Mouse (Mus musculus): Measurements from ENCODE around the gene Mapre3.
A peak's percentile ranks its signal among the peaks of the same experiment; 100 is the strongest.

Mapre3 gene

DNA sequence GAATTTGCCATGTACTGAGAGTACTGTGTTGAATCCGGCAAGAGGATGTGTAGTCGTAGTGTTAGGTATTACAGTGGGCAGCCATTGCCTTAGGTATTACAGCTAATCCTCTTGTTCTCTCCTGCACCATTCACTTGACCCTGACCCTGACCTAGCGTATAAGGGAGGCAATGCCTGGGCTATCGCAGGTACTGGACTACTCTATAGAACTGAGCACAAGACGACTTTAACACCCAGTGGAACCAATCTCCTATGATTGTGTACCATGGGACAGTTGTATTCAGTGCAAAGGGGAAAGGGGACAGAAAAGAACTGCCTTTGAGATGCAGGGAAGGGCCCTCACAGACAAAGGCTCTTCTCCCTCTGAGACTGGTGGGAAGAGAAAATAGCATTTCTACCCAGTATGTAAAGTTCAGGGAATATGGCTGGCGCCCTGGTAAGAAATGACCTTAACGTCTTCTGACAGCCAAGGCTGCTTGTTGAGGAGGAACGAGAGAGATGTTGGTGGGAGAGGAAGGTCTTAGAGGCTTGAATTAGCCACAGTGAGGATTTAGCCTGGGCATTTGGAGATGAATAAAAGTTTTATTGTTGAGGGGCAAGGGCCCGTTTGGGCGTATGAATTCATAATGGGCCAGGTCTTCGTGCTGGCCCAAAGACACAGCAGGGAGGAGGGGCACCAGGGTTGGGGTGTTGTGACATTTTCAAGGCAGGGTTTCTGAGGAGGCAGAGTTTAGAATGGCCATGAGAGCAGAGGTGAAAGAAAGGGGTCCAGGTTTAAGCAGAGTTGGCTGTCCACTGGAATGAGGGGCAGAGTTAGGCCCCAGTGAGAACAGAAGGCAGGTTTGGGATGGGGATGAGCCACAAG is 9.9 kb downstream of the Mapre3 start:
- no peak for DNase-seq (ENCODE audit: low spot score in 2 of 2)

- DNase-seq (ENCODE audit: low spot score in 2 of 2): no peak
Observed at GRCm38 (mm10) chr5:30825166-30825565, 10.7 kb downstream of the Mapre3 start.

- no peak for DNase-seq (ENCODE audit: low spot score in 2 of 2)
Observed at GRCm38 (mm10) chr5:30825821-30826220, 11.4 kb downstream of the Mapre3 start.

- no peak for DNase-seq (ENCODE audit: low spot score in 2 of 2)
Observed at GRCm38 (mm10) chr5:30833416-30833815, 19.0 kb downstream of the Mapre3 start.

DNA sequence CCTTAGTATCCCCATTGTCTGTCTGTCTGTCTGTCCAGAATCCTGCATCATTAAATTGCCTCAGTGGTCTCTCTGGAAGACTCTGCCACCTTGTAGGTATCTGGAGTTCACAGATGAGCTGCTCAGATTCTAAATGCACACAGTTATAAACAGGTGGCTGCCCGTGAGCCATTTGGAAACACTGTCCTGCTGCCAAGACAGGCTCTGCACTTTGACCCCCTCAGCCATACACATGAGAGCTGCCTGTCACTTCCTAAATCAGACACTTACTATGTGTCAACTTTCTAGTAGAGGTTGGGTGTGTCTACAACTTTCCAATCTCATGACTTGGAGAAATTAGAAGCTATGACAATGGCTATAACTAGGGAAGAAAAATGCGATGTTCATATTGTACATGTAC is 25.3 kb downstream of the Mapre3 start:
- DNase-seq (ENCODE audit: low spot score in 2 of 2): no peak

- DNase-seq (ENCODE audit: low spot score in 2 of 2): no peak
Observed at GRCm38 (mm10) chr5:30841896-30842295, 27.5 kb downstream of the Mapre3 start.

GRCm38 (mm10) chr5:30849891-30850555 is 35.6 kb downstream of the Mapre3 start:
- no peak for DNase-seq (ENCODE audit: low spot score in 2 of 2)

GRCm38 (mm10) chr5:30850556-30850925 is 36.1 kb downstream of the Mapre3 start:
- no peak for DNase-seq (ENCODE audit: low spot score in 2 of 2)

DNA sequence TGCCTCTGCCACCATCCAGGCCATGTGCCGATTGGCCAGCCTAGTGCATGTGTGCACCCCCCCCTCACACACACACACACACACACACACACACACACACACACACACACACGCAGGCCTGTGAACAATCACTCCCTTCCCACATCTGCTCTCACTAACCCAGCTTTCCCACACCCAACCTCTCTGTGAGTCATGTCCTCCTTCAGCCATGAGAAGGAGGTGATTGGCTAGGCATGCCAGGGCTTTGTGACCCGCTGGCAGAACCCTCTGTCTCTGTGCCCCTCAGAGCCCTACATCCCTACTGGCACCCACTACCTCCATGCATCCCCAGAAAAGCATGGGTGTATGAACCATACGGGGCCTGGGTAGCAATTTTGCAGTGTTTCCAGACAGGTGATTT is 39.1 kb downstream of the Mapre3 start:
- no peak for DNase-seq (ENCODE audit: low spot score in 2 of 2)

DNA sequence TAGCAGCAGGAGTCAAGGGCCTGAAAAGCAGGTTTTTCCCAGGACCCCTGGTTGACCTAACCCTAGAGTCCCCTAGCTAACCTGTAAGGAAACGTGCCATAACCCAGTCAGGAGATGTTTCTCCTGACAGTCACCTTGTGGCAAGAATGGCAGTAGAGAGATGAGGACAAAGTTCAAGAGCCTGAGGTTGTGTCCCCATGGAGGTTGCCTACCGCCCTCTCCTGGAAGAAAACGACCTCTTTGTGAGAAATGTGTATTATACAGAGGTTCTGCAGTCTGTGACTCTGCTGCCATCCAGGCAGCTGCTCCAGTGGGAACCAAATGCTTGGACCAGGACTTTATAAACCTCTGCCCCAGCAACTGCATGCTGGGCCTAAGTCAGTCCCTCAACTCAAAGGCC is 41.2 kb downstream of the Mapre3 start:
- no peak for DNase-seq (ENCODE audit: low spot score in 2 of 2)

DNA sequence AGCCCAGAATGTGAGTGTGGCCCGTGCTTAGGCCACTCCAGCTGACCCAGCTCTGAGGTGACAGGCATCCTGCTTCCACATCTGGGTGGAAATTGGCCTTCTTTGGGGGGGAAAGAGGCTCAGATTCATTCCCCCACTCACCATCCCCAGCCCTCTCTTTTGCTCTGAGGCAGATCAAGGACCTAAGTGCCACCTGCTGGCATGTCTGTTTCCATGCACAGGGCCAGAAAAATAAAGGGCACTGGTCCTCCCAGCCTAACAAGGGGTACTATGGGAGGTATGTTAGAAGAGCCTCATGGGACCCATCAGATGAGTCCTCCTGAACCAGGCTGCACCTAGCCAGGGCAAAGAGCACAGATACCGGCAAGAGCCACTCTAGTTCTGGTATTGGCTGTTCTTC is 41.7 kb downstream of the Mapre3 start:
- no peak for DNase-seq (ENCODE audit: low spot score in 2 of 2)

- DNase-seq (ENCODE audit: low spot score in 2 of 2): no peak
Observed at GRCm38 (mm10) chr5:30863852-30864251, 49.4 kb downstream of the Mapre3 start.

DNA sequence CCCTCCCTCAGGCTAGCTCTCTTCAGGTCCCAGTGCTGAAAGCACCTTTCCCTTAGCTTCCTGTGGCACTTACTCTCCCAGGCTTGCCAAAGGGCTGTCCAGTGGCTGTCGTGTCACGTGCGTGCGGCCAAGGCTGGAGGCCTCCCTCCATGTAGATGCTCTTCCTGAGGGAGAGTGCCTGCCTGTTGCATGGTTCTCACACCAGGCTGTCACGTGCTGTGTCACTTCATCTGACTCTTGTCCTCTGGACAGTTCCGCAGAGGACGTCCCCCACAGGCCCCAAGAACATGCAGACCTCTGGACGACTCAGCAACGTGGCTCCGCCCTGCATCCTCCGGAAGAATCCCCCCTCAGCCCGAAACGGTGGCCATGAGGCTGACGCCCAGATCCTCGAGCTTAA is 49.9 kb downstream of the Mapre3 start:
- DNase-seq (ENCODE audit: low spot score in 2 of 2): no peak

DNA sequence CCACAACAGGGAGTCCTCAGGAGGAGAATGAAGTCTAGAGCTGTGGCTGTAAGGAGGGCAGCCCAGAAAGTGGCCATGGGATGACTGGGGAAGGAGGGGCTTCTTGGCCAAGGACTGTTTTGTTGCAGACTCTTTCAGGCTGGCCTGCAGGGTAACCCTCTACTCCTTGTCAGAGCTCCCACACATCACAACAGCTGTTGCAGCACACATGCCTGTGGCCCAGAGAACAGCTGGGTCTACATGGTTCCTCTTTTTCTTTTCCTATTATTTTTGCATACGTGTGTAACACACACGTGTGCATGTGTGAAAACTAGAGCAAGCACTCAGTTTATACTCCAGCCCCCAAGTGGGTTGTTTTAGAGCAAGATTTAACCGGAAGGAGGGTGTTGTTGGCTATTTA is 52.4 kb downstream of the Mapre3 start:
- no peak for DNase-seq (ENCODE audit: low spot score in 2 of 2)

- DNase-seq (ENCODE audit: low spot score in 2 of 2): no peak
Observed at GRCm38 (mm10) chr5:30867712-30868111, 53.3 kb downstream of the Mapre3 start, which contains the start of gene Tmem214. Gene Tmem214 (plus strand): TSS chr5:30868012.

DNA sequence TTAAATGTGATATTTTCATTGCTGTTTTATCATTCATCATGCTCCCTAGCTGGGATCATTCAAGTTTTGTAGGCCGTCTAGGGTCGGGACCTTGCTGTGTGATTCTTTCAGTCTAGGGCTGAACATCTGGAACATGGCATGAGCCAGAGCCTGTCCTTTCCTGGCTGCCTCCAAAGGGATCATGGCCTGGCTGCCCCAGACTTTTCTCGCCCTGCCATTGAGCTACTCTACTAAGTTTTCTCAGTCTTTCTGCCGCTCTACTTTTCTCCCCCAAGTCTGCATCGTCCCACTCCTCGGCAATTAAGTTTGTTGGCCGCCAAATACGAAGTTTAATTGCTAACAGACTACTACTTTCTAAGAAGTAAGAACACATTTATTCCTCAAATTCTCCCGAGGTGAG is 54.5 kb downstream of the Mapre3 start:
- DNase-seq (ENCODE audit: low spot score in 2 of 2): peak in 1 of 2 experiments; percentile 14

- peak; percentile 83 to 90 for DNase-seq (ENCODE audit: low spot score in 2 of 2)
Observed at GRCm38 (mm10) chr5:30869405-30870130, 55.1 kb downstream of the Mapre3 start.

- DNase-seq (ENCODE audit: low spot score in 2 of 2): no peak
Observed at GRCm38 (mm10) chr5:30870131-30870406, 55.6 kb downstream of the Mapre3 start.

DNA sequence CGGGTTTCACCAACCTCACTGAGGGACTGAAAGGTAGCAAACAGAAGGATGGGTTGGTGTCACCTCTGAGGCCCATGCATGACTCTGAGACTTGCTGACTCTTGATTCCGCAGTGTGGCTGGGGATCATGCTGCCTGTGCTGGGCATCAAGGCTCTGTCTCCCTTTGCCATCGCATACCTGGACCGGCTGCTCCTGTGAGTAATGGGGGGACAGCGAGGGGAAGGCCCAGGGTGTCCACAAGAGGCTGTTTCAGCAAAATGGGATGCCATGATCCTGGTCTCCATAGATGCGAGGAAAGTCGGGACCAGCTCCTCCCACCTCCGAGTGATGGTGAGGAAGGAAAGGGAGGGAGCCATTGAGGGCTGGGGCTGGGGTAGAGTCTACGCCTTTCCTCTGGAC is 58.1 kb downstream of the Mapre3 start:
- DNase-seq (ENCODE audit: low spot score in 2 of 2): no peak

- no peak for DNase-seq (ENCODE audit: low spot score in 2 of 2)
Observed at GRCm38 (mm10) chr5:30874365-30874764, 59.9 kb downstream of the Mapre3 start.

- DNase-seq (ENCODE audit: low spot score in 2 of 2): no peak
Observed at GRCm38 (mm10) chr5:30878616-30879015, 64.2 kb downstream of the Mapre3 start.

- no peak for DNase-seq (ENCODE audit: low spot score in 2 of 2)
Observed at GRCm38 (mm10) chr5:30879347-30879943, 65.0 kb downstream of the Mapre3 start.
